Mouse (Mus musculus) lung, postnatal 10 days (tissue): Measurements from ENCODE around the gene Mdfic.

Experiments
- DNase-seq: peaks from one replicate; pipeline ENCODE4 v3.0.0; 2021

Mdfic gene

GRCm38 (mm10) chr6:15742591-15743149 lies 22.2 kb downstream of the Mdfic start:
- DNase-seq: no peak

GRCm38 (mm10) chr6:15743291-15743792 lies 22.9 kb downstream of the Mdfic start:
- no peak for DNase-seq

DNA sequence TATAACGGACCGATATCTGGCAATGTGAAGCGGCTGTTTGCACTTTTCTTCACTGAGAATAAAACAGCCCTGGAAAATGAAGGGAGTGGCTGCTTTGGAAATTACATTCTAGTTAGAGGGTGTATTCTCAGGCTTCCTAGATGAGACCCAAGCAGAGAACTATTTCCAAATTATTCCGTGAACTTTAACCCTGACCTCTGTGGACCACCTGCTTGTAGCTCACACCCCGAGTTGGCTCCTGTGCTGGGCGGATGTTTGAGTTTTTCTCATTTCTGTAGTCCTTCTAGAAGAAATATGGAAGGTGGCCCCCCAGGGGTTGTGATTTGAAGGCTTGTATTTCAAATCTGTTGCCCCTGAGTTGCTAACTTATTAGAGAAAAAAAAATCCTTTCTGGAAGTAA lies 23.3 kb downstream of the Mdfic start:
- DNase-seq: no peak

- no peak for DNase-seq
Measured at GRCm38 (mm10) chr6:15745313-15745712, 24.9 kb downstream of the Mdfic start.

- DNase-seq: peak; percentile 36
Measured at GRCm38 (mm10) chr6:15745891-15746290, 25.4 kb downstream of the Mdfic start.

- DNase-seq: no peak
Measured at GRCm38 (mm10) chr6:15747396-15748155, 27.1 kb downstream of the Mdfic start.

GRCm38 (mm10) chr6:15748236-15748635 lies 27.8 kb downstream of the Mdfic start:
- DNase-seq: no peak

DNA sequence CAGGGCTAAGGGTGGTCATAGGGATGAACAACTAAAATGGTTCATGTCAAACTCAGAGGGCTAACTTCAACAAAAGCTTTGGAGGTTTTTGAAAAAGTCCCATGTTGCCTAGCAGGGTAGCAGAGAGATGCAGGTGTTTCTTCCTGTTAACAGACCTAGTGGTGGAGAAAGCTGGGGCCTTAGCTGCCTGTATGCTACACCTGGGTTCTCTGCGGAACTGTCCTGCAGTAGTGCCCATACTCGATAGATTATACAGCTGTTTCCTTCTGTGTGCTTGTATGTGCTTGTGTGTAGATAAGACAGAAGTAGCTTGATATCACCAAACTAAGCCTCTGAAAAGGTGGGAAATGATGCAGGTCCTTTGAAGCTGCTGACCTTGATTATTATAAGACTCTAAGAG lies 28.5 kb downstream of the Mdfic start:
- DNase-seq: no peak

DNA sequence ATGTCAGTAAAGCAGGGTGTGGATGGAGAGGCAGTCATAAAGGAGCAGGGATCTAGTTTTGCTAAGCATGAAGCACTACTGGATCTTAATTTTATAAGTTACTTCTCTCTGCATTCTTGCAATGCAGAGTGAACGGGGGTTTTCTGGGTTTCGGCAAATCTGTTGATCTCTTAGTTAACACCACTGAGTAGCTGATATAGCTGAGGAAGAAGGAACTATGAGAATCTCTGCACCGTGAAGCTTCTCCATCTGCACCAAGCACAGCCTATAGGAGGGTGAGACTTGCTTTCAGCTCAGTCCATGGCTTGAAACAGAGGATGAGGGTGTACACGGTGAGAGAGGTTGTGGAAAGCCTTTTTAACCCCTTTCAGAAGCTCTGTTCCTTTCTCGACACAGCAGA lies 29.6 kb downstream of the Mdfic start:
- no peak for DNase-seq

DNA sequence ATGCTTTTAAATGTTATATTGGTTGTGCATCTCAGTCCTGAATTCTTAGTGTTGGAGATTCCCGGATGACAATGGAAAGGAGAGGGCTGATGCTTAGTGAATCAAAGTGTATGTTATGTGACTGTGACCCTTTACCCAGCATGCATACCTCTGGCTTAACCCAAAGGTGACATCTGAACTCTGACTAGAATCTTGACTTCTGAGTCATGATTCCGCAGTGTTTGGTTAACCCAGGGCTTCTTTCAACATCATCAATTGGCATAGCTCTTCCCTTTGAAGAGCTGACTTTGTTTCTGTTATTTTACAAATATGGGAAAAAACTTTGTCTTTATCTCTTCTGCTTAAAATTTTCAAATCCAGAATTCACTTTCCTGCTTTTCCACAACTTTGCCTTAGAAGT lies 30.9 kb downstream of the Mdfic start:
- DNase-seq: no peak

DNA sequence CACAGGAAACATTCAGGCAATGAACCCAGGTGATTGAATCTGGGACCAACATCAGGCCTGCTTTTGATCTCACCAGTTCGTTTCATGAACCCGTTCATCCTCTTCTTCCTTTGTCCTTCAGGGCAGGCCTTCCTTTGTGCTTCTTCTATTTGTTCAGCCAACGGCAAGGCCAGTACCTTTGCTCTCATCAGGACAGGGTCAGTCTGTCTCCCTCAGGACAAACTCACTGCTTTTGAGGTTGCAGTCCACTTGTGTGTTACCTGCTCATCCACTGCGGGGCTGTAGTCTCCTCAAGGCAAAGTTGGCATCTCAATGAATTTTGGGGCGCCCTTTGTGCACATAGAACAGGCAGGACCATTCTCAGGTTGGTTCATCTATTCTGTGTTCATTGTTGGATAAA lies 31.7 kb downstream of the Mdfic start:
- no peak for DNase-seq

GRCm38 (mm10) chr6:15753208-15753607 lies 32.7 kb downstream of the Mdfic start:
- no peak for DNase-seq

- DNase-seq: no peak
Measured at GRCm38 (mm10) chr6:15758394-15758793, 37.9 kb downstream of the Mdfic start.

DNA sequence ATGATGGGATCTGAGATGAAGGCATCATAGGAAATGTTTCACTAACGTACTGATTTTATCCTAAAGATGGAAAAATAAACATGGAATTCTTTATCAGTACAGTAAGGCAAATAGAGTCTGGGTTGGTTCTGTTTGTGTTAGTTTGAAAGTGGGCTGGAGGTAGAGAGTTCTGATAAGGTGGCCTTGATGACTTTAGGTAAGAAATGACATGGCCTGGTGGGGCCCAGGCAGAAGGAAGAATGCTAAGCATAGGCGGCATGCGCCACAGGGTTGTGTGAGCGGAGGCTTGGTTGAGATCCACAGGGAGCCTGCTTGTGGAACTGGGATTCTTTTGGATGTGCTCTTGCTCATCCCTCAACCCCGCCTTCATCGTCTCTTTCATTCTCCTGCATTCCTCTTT lies 40.3 kb downstream of the Mdfic start:
- no peak for DNase-seq

- no peak for DNase-seq
Measured at GRCm38 (mm10) chr6:15764039-15764438, 43.6 kb downstream of the Mdfic start.

- DNase-seq: no peak
Measured at GRCm38 (mm10) chr6:15767460-15767859, 47.0 kb downstream of the Mdfic start.

- DNase-seq: peak; percentile 21
Measured at GRCm38 (mm10) chr6:15770128-15770527, 49.7 kb downstream of the Mdfic start.

- DNase-seq: peak; percentile 31
Measured at GRCm38 (mm10) chr6:15777070-15777469, 56.6 kb downstream of the Mdfic start.

DNA sequence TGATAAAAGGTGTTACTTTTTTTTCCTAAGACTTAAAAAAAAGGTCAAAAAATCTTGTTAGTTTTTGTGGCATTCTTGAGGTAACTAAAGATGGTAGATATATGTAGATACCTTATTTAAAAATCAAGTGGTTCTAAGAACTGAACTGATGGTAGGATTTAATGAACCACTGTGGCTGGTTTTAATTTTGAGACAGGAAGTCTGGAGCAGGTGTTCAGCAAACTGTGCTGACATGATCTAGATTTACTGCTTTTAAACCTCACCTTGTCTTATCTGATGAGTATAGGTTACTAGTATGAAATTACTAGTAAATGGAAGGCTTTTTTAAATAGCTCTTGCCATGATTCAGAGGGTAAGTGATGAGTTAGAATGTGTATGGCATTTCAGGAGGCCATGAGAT lies 59.7 kb downstream of the Mdfic start:
- DNase-seq: no peak

DNA sequence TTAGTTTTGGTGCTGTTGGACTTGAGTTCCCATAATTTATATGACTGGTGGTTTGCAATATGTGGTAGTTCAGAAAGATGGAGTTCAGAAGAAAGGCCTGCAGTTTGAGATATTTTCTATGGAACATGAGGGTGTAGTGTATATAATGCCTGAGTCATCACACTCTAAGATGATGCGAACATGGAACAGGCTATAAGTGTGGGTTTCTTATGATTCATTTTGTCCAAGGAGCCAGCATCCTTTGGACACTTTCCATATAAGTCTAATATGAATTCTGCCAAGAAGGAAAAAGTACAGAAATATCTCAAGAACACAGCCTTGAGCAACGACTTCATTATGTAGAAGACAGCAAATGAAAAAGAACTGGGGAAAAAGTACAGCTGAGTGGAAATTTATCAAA lies 60.2 kb downstream of the Mdfic start:
- no peak for DNase-seq

GRCm38 (mm10) chr6:15789523-15790500 lies 69.4 kb downstream of the Mdfic start:
- peak; percentile 91 for DNase-seq

DNA sequence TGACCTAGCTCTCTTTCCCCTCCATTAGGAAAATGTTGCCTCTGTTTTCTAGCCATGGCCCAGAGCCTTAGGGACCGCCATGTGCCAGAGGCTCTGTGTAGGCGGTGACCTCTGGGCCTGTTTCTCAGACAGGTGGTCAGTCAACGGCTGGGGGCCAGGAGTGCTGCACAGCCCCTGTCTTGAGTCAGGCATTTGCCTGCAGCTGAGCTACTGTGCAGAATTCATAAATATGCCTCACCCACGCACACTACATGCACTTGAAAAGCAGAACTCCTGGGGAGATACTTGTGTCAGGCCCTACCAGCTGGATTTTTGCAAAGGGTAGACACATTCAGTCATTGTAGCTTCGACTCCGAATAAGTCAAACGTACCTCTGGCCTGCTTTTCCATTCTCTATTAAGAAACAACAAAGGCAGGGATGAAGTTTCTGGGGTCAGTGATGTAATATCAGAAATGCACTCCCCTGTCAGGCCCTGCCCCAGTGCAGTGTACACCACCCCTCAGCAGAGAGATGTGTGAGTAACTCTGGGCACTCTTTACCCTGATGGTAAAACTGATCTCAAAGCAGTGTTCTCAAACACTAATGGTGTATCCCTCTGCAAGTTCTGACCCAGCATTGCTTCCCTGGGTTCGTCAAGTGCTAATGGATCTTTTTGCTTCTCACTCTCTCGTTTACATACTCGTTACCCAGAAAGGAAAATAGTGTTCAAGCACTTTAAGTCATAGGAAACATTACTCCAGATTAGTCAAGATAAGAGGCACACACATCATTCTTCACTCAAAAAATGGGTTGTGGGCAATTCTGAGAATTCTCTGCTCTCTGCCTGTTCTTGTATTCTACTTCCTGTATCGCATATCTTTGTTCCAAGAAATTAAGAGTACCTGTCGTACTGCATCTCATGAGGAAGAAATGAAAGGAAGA lies 72.5 kb downstream of the Mdfic start:
- no peak for DNase-seq
